Comparison of ENCODE assay signal across 8 mouse cellular contexts in genomic region chr1:165460801-165461377, GRCm38 (mm10). TPM values are rescaled to one million over a fixed set of nuclear protein-coding genes. Genes with fewer than 3 reads are reported as not detected.
A peak's percentile ranks its signal among the peaks of the same experiment; 100 is the strongest.
DNase-seq lines count a peak whose midpoint lies in the region; ATAC-seq lines count a peak whose summit lies in the region.

No protein-coding gene starts in this region.

- intact Hi-C loops in gastrocnemius, postnatal 14 days (cut with DNase I; ENCODE audit: low total_unique reads) = no loop called here
- intact Hi-C loops in left cerebral cortex, postnatal 10 days (cut with DNase I) = loop anchor here (10.0 kb wide), 1 partner anchor 184 kb away; no protein-coding TSS in a partner anchor

- peak; percentile 100 for DNase-seq in adrenal gland, adult (ENCODE audit: inconsistent age in 2 of 2, low spot score in 1 of 2)
- peak; percentile 99 for DNase-seq in embryo, embryonic 10.5 days (ENCODE audit: low spot score)
- peak; percentile 99 for DNase-seq in gastrocnemius, postnatal 14 days
- peak; percentile 99 to 100 for DNase-seq in left cerebral cortex, postnatal 10 days (ENCODE audit: extremely low spot score in 1 of 2, low spot score in 2 of 2)
- DNase-seq in right cerebral cortex, postnatal 25 days = peak; percentile 100
- peak; percentile 98 to 99 for DNase-seq in urinary bladder, postnatal 4 days (ENCODE audit: low spot score in 2 of 2)

- peak; percentile 83 for ATAC-seq in inflammation-experienced regulatory T-cells, adult 6 months
- peak; percentile 91 for ATAC-seq in megakaryocyte-erythroid progenitor cell, adult 5-6 weeks (replicated peaks; ENCODE audit: low FRiP score, low TSS enrichment, poor library complexity, severe bottlenecking)

RNA-seq across cellular contexts. Expression of gene Mpc2, which starts 0.5 kb away (rescaled TPM):
- total RNA-seq in gastrocnemius, postnatal 14 days (2021) = 100 to 1,000 TPM; 195 to 234 TPM
- 10 to 100 TPM; 75.5 to 83.6 (median 76.6) TPM for polyA plus RNA-seq in inflammation-experienced regulatory T-cells, adult 6 months (2017; shearing (Covaris generic))
- 100 to 1,000 TPM; 142 to 147 TPM for total RNA-seq in left cerebral cortex, postnatal 10 days (2021)
- total RNA-seq in megakaryocyte-erythroid progenitor cell, adult 5-6 weeks (2014; fragmentation: Nextera tagmentation) = 68.1 and 83.2 TPM in 2 replicates
- total RNA-seq in megakaryocyte-erythroid progenitor cell, adult 5-6 weeks (2017) = 65.7 and 85.1 TPM in 2 replicates

RNA-seq across cellular contexts. Expression of gene Dcaf6, which starts 0.6 kb away (rescaled TPM):
- total RNA-seq in gastrocnemius, postnatal 14 days (2021) = 100 to 1,000 TPM; 138 to 160 TPM
- polyA plus RNA-seq in inflammation-experienced regulatory T-cells, adult 6 months (2017; shearing (Covaris generic)) = 1 to 10 TPM; 3.9 to 7.8 (median 6.4) TPM
- total RNA-seq in left cerebral cortex, postnatal 10 days (2021) = 10 to 100 TPM; 89.1 to 90.6 TPM
- total RNA-seq in megakaryocyte-erythroid progenitor cell, adult 5-6 weeks (2014; fragmentation: Nextera tagmentation) = 21.3 and 36.3 TPM in 2 replicates
- total RNA-seq in megakaryocyte-erythroid progenitor cell, adult 5-6 weeks (2017) = 20.3 and 22.0 TPM in 2 replicates

RNA-seq across cellular contexts. Expression of gene Adcy10, which starts 24.1 kb away (rescaled TPM):
- not detected for total RNA-seq in gastrocnemius, postnatal 14 days (2021)
- not detected for polyA plus RNA-seq in inflammation-experienced regulatory T-cells, adult 6 months (2017; shearing (Covaris generic))
- total RNA-seq in left cerebral cortex, postnatal 10 days (2021) = under 1 TPM; 0.43 to 0.53 TPM
- 0.94 TPM in 1 of 2 replicates, not detected in the other for total RNA-seq in megakaryocyte-erythroid progenitor cell, adult 5-6 weeks (2014; fragmentation: Nextera tagmentation)
- 3.2 TPM in 1 of 2 replicates, not detected in the other for total RNA-seq in megakaryocyte-erythroid progenitor cell, adult 5-6 weeks (2017)

Comparison
In these comparisons a context has a peak if more than half of its experiments do, and no peak if none do; other contexts are left out.
1. Peak in every context shown above with its lines: DNase-seq and ATAC-seq.